Mouse (Mus musculus) myocyte (in vitro differentiated cells): Measurements from ENCODE around the gene Vwa8. TPM values are rescaled to one million over a fixed set of nuclear protein-coding genes. Genes with fewer than 3 reads are reported as not detected.

Source experiments
- H3K27me3 ChIP-seq: one replicate; pipeline ENCODE4 v1.6.1; 2011; ENCODE audit not compliant: control insufficient read depth, insufficient read depth, insufficient read length
- H3K36me3 ChIP-seq: one replicate; pipeline ENCODE4 v1.6.1; 2011; ENCODE audit not compliant: control insufficient read depth, insufficient read depth
- H3K4me2 ChIP-seq: one replicate; pipeline ENCODE4 v1.6.1; 2011; ENCODE audit warnings: low read depth, control low read depth
- H3K4me3 ChIP-seq: one replicate; pipeline ENCODE4 v1.5.1; 2011; ENCODE audit warnings: mild to moderate bottlenecking, control low read depth, moderate library complexity
- H3K79me2 ChIP-seq: one replicate; pipeline ENCODE4 v1.6.1; 2011; ENCODE audit not compliant: control insufficient read depth, insufficient read depth
- H3ac ChIP-seq: one replicate; pipeline ENCODE4 v1.6.1; 2011; ENCODE audit not compliant: control insufficient read depth, insufficient read length
- CEBPB ChIP-seq: IDR thresholded peaks from 2 replicates; pipeline ENCODE4 v1.6.1; 2011; ENCODE audit warnings: mild to moderate bottlenecking, moderate library complexity; ENCODE audit not compliant: poor library complexity, insufficient read depth, severe bottlenecking
- E2F4 ChIP-seq: IDR thresholded peaks from one replicate; pipeline ENCODE4 v1.6.1; 2011; ENCODE audit warnings: mild to moderate bottlenecking, control low read depth, moderate library complexity; ENCODE audit not compliant: insufficient read depth
- MAX ChIP-seq: IDR thresholded peaks from one replicate; pipeline ENCODE4 v1.6.1; 2011; ENCODE audit warnings: low read depth, mild to moderate bottlenecking, control low read depth
- MYOD1 ChIP-seq, 3 experiments: IDR thresholded peaks; one replicate each; pipeline ENCODE4 v1.6.1; 2011; ENCODE audit warnings: control low read depth in 2 of 3, low read depth in 2 of 3, mild to moderate bottlenecking in 2 of 3, moderate library complexity in 1 of 3; ENCODE audit not compliant: insufficient read length in 2 of 3, control insufficient read depth in 1 of 3
- MYOG ChIP-seq, 3 experiments: IDR thresholded peaks; one replicate each; pipeline ENCODE4 v1.6.1; 2011; ENCODE audit warnings: control low read depth in 2 of 3, low read depth in 2 of 3, mild to moderate bottlenecking in 2 of 3; ENCODE audit not compliant: insufficient read length in 2 of 3, control insufficient read depth in 1 of 3, insufficient read depth in 1 of 3
- POLR2A ChIP-seq: IDR thresholded peaks from one replicate; pipeline ENCODE4 v1.6.1; 2011; ENCODE audit warnings: low read depth, mild to moderate bottlenecking, control low read depth, moderate library complexity; ENCODE audit not compliant: insufficient read length
- POLR2AphosphoS2 ChIP-seq: IDR thresholded peaks from one replicate; pipeline ENCODE4 v1.6.1; 2011; ENCODE audit warnings: low read depth, control low read depth; ENCODE audit not compliant: insufficient read length
- REST ChIP-seq: IDR thresholded peaks from one replicate; pipeline ENCODE4 v1.6.1; 2011; ENCODE audit warnings: mild to moderate bottlenecking, control low read depth, moderate library complexity; ENCODE audit not compliant: insufficient read depth, insufficient read length
- SRF ChIP-seq: IDR thresholded peaks from one replicate; pipeline ENCODE4 v1.6.1; 2011; ENCODE audit warnings: low read depth; ENCODE audit not compliant: control insufficient read depth, insufficient read length
- TCF12 ChIP-seq: IDR thresholded peaks from one replicate; pipeline ENCODE4 v1.6.1; 2011; ENCODE audit warnings: mild to moderate bottlenecking, control low read depth; ENCODE audit not compliant: poor library complexity, insufficient read depth, severe bottlenecking
- TCF3 ChIP-seq: IDR thresholded peaks from one replicate; pipeline ENCODE4 v1.6.1; 2011; ENCODE audit warnings: low read depth, control low read depth; ENCODE audit not compliant: insufficient read length
- USF1 ChIP-seq: IDR thresholded peaks from one replicate; pipeline ENCODE4 v1.6.1; 2011; ENCODE audit warnings: low read depth, mild to moderate bottlenecking, control low read depth, moderate library complexity
- polyA plus RNA-seq: library from polyadenylated mRNA; unstranded; fragments of >200 nt; fragmentation: generic; extraction: Trizol; gene quantifications from one replicate; pipeline ENCODE4 v1.2.1, GENCODE M21; 2012; ENCODE audit warnings: missing spikeins

Vwa8 gene
- polyA plus RNA-seq, 1 experiment: 20.1 TPM

DNA sequence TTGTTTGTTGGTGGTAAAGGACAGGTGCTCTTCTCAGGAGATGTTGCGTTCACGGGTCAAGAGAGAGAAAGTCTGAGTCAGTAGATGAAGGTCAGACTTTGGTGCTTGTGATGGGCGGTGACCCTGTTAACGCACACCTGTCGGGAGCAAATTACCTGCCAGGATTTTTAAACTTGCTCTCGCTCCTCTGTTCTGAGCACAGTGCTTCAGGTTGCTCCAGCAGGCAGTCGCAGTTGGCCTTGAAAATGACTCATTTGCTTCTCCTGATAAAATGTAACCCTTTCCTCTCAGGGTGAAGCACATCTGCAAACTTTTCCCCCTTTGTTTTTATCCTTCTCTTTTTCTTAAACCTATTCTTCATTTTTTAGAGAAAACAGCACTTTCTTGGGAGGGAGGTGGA, 234.7 kb downstream of the Vwa8 start:
- no peaks in the 10 kb centered on the region for H3K79me2 ChIP-seq
- no peak overlapping the region for H3K4me2 ChIP-seq
- TF ChIP-seq CEBPB (no peak), SRF (no peak), MAX (no peak), USF1 (no peak), REST (no peak), MYOD1 (IDR thresholded peaks at IDR 0.05; ENCODE audit: control insufficient read depth in 1 of 3, insufficient read length in 2 of 3, low read depth in 2 of 3) (no peak), TCF12 (no peak), POLR2AphosphoS2 (no peak), POLR2A (no peak), E2F4 (no peak), TCF3 (no peak), MYOG (IDR thresholded peaks at IDR 0.05; ENCODE audit: control insufficient read depth in 1 of 3, insufficient read depth in 1 of 3, insufficient read length in 2 of 3, low read depth in 2 of 3) (no peak)
- peaks cover 4% of the 10 kb centered on the region for H3K36me3 ChIP-seq
- no peaks in the 10 kb centered on the region for H3K27me3 ChIP-seq
- H3K4me3 ChIP-seq: no peak overlapping the region
- no peak overlapping the region for H3ac ChIP-seq

DNA sequence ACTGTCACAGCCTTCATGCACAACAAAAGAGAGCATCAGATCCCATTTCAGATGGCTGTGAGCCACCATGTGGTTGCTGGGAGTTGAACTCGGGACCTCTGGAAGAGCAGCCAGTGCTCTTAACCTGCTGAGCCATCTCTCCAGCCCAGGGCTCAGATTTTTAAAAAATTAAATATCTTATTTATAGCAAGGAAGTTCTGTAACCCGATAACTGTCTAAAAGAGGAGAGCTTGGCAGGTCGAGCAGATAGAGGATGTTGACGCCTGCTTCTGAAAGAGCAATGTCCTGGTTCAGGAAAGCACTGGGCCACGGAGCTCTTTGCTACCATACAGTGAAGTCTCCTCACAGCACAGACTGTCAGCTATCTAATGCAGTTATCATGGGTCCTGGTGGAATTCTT, 237.2 kb downstream of the Vwa8 start:
- TF ChIP-seq E2F4 (no peak), MAX (no peak), USF1 (no peak), POLR2A (no peak), MYOD1 (IDR thresholded peaks at IDR 0.05; ENCODE audit: control insufficient read depth in 1 of 3, insufficient read length in 2 of 3, low read depth in 2 of 3) (no peak), SRF (no peak), TCF3 (no peak), MYOG (IDR thresholded peaks at IDR 0.05; ENCODE audit: control insufficient read depth in 1 of 3, insufficient read depth in 1 of 3, insufficient read length in 2 of 3, low read depth in 2 of 3) (no peak), TCF12 (no peak), POLR2AphosphoS2 (no peak), REST (no peak), CEBPB (no peak)
- Histone ChIP-seq H3K27me3 (no peaks in the 10 kb centered on the region), H3K79me2 (no peaks in the 10 kb centered on the region), H3K4me2 (no peak overlapping the region), H3ac (no peak overlapping the region), H3K4me3 (no peak overlapping the region), H3K36me3 (peaks cover 4% of the 10 kb centered on the region)

DNA sequence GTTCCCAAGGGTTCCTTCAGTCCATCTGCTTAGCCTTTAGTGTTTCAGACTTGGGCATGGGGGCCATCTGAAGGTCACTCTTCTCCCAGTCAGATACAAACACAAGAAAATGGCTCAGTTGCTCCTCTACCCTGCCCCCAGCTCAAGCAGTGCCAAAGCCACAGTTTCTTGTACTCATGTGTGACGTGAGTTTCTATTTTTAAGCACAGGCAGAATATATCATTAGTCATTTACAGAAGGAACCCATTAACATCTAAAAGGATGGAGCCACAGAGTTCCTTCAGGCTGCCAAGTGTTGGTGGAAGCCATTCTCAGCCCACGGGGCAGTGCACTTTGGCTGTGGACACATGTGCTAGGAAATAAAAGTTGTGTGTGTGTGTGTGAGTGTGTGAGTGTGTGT, 240.6 kb downstream of the Vwa8 start:
- no peaks in the 10 kb centered on the region for H3K79me2 ChIP-seq
- no peak for TF ChIP-seq CEBPB
- no peak for TF ChIP-seq MAX
- no peak for TF ChIP-seq E2F4
- no peak for TF ChIP-seq TCF3
- TF ChIP-seq TCF12: no peak
- no peak for TF ChIP-seq MYOD1 (IDR thresholded peaks at IDR 0.05; ENCODE audit: control insufficient read depth in 1 of 3, insufficient read length in 2 of 3, low read depth in 2 of 3)
- TF ChIP-seq POLR2AphosphoS2: no peak
- TF ChIP-seq USF1: no peak
- no peak for TF ChIP-seq POLR2A
- no peak for TF ChIP-seq REST
- H3K4me3 ChIP-seq: no peak overlapping the region
- peaks cover 10% of the 10 kb centered on the region for H3K36me3 ChIP-seq
- no peaks in the 10 kb centered on the region for H3K27me3 ChIP-seq
- H3ac ChIP-seq: no peak overlapping the region
- peak overlapping the region; percentile 40 for H3K4me2 ChIP-seq

- no peak for TF ChIP-seq REST
- TF ChIP-seq POLR2AphosphoS2: no peak
- no peak for TF ChIP-seq CEBPB
- TF ChIP-seq SRF: no peak
- no peak for TF ChIP-seq TCF12
- peaks cover 12% of the 10 kb centered on the region for H3K36me3 ChIP-seq
- no peaks in the 10 kb centered on the region for H3K27me3 ChIP-seq
- no peak overlapping the region for H3K4me2 ChIP-seq
- no peaks in the 10 kb centered on the region for H3K79me2 ChIP-seq
- H3K4me3 ChIP-seq: no peak overlapping the region
- H3ac ChIP-seq: no peak overlapping the region
Measured at GRCm38 (mm10) chr14:79097181-79097580, 248.3 kb downstream of the Vwa8 start.

GRCm38 (mm10) chr14:79106655-79107515, 258.0 kb downstream of the Vwa8 start:
- Histone ChIP-seq H3K27me3 (no peaks in the 10 kb centered on the region), H3K36me3 (peaks cover 5% of the 10 kb centered on the region), H3K4me3 (no peak overlapping the region), H3K4me2 (no peak overlapping the region), H3ac (no peak overlapping the region), H3K79me2 (no peaks in the 10 kb centered on the region)
- no peak for TF ChIP-seq REST
